Mouse (Mus musculus) cerebellum, postnatal 14 days (tissue): ENCODE results near the gene Afmid.
"Not testable (repeated sequence)": the region's sequence is repeated elsewhere in the genome, so short reads cannot be mapped to it uniquely, and the experiment has no call there.

Source experiments
- DNase-seq, 2 experiments: peaks; one replicate each; pipeline ENCODE4 v3.0.0; 2021; ENCODE audit warnings: mixed read lengths in 2 of 2

The Afmid gene

DNA sequence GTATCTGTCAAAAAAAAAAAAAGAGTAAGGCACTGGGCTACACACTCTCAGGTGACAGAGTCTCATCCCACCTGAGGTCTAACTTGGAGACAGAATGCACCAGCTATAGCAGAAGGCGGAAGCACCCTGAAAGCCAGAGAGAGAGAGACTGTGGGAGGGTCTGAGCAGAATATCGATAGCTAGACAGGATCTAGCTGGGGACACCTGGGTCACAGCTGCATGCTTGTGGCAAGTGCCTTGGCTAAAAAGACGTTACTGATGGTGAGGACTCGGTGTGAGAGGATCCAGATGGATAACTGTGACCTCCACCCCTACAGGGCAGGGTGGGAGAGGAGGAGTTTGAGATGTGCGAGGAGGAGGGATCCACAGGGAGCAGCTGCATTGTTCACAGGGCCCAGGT is 28.8 kb upstream of the Afmid start:
- DNase-seq = no peak

DNA sequence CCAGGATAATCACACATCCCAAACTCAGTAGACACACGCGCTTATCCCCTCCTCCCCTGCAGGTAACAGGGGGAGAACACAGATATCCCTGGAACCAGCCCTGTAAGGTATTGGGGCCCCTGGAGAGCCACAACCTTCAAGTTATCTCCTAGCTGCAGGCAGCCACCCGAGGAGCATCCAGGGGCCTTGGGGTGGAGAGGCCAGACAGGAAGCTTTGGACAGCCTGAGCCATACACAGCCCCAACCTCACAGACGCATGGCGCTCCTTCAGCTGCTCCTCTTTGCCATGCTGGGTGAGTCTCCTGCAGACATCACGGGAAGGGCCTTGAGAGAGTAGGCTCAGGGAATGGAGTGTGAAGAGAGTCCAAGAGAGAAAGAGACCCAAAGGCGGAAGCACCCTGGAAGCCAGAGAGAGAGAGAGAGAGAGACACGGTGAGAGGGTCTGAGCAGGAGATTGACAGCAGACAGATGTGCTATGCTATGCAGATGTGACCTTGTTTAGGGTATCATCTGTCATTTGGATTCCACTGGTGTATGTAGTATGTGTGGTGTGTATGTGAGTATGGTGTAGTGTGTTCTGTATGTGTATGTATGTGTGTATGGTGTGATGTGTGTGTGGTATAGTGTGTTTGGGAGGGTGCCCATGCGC is 28.1 kb upstream of the Afmid start, which contains the start of gene 6030468B19Rik:
Gene 6030468B19Rik (plus strand): TSS at position 150 of the 649 bp plus-strand sequence.
- no peak for DNase-seq

DNA sequence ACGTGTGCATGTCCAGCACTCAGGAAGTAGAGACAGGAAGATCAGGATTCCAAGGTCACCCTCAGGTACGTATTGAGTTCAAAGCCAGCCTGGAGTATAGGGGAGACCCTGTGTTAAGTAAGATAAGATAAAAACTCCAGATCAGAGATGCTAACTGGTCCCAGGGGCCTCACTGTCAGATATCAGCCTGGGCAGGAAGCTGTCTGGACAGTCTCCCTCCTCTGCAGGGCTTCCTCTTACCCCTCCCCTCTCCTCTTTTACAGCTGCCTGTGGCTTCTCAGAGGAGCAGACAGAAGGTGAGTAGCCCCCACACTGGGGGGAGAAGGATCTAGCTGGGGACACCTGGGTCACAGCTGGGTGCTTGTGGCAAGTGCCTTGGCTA is 27.6 kb upstream of the Afmid start:
- no peak for DNase-seq

DNA sequence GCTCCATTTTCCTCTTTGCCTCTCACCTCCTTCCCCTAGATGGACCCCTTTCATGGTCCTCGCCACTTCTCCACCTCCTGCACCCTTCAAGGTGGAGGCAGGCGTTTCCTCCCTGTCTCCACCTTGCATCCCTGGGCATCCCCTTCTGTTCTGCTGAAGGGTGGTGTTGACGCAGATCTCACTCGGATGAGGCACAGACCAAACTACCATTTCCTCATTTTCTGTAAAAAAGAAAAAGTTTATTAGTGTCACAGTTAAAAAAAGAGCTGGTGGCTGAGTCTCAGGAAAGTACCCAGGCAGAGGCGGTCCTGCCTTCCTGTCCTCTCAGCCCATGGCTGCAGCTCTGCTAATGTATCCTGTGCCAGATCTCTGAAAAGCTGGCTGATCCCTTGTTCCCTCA is 26.6 kb upstream of the Afmid start:
- DNase-seq = no peak

DNA sequence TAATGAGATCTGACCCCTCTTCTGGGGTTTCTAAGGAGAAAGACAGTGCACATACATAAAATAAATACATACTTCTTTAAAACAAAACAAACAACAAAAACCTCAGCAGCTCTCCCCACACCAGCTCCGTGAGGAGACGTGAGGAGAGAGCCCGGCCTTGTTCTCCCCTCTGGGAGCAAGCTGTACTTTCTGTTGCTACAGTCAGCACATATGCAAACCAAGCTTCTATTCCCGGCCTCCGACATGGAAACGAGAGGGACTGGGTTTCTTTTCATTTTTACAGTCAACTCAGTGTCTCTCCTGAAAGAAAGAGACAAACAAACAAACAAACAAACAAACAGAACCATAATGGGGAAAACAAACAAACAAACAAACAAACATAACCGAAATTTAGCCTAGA is 25.7 kb upstream of the Afmid start:
- DNase-seq = no peak

DNA sequence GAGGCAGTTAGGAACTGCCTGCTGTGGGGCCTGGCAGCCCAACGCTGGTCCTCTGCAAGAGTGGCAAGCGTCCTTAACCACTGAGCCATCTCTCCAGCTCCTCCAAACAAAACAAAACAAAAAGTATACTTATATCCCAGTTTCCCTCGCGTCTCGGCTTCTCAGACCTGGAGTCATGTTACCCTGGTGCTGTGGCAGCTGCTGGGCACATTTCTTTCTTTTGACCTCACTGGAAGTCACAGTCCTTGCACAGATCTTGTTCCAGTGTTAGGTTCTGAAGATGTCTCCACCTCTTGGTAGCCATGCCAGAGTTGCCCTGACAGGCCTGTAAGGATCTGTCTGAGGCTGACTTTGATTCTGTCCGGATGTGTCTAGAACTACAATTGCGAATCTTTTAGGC is 24.1 kb upstream of the Afmid start:
- DNase-seq = no peak

DNA sequence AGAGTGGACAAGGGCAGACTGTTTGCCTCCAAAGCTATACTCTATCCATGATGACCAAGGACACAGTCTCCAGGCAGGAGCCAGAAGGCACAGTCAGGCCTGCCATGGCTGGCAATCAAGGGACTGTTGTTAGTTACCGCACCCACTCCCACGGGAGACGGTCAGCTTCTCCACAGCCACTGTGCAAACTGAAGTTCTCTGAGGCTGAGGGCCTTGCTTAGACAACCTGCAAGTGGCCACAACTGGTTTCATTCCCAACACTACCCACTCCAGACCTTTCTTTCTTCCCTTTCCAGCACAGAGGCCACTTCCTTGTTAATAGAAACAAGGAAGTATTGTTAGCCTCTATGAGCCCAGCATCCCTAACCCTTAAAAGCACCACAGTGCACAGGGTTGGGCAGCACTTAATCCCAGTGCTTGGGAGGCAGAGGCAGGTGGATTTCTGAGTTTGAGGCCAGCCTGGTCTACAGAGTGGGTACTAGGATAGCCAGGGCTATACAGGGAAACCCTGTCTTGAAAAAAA is 22.5 kb upstream of the Afmid start:
- no peak for DNase-seq

DNA sequence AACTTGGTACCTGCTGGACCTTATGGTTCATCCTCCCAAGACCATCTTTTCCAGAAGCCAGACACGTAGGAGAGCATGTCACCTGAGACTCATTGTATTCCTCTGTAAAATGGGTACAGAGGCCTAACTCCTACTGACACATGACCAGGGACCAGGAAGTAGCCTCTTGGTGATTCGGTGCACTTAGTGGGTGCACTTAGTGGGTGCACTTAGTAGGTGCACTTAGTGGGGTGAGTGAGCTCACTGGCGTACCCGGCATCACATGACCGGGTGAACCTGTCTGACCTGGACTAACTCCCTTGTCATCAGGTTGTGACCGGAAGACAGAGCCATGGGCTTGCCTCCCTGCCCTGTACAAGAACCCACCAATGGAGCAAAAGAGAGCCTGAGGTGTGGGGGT is 18.9 kb upstream of the Afmid start:
- DNase-seq = no peak

DNA sequence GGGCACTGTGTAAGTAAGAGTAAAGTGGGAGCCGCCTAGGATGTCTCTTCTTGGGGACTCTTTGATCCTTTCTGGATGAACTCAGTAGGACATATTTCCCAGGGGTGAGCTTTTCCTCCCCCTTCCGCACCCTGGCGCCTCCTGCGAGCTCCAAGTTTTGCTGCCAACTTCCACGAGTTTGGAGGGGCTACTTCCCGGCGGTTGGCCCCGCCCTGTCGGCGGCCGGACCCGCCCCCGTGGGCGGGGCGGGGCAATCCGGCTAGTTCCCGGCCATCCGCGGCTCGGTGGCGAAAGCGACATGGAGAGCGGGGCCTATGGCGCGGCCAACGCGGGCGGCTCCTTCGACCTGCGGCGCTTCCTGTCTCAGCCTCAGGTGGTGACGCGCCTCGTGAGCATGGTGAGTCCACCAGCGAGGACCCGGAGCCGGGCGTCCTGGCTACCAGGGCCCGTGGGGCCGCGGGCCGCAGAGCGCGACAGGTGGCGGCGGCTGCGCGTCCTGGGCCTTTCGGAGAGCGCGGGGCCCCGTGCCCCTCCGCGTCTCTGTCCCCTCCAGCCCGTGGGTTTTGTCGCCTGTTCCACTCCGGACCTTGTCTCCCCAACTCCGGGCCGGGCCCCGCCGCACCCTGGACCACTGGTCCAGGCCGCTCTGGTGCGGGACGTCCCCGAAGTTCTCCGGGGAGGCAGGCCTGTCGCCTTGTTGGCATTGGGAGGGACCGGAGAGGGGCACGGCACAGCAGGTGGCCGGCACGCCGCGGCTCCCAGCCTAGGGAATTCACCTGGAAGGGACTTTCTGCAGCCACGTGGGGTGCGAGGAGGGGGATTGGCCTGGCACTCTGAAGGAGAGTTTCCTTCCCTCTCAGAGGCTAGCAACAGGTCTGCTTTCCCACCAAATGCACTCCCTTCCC is 16.1 kb upstream of the Afmid start, which contains the start of the genes Gm20708 and Syngr2:
Gene Gm20708 (plus strand): TSS at position 262 of the 905 bp plus-strand sequence.
Gene Syngr2 (plus strand): TSS at position 262 of the 905 bp plus-strand sequence.
- no peak for DNase-seq

DNA sequence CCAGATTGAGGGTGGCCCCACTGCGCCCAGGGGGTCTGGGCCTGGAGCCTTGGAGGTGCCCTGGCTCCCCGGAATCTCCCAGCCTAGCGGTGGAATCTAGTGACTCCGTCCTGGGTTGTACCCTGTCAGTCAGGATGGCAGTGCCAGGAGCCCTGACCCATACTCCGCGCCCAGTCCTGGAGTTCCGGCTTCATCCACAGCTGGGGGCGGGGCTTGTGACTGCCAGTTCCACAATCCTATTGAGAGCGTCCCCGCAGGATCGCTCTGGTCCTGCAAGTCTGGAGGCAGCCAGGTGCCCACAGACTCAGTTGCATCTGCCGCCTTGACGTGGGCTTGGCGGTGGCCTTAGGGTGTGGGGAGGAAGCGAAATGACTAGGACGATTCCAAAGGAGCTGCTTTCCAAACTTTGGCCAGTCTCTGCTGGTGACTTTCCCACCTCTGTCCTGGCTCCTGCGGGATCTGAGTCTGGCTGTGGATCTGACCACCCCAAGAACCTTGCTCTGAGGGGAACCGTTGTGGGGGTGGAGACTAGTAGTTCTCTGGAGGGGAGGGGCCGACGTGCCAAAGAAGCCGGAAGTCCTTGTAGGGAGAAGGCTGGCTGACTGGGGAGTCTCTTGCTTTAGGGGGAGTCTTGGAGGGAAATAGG is 15.2 kb upstream of the Afmid start:
- DNase-seq = peak; percentile 54 to 78

DNA sequence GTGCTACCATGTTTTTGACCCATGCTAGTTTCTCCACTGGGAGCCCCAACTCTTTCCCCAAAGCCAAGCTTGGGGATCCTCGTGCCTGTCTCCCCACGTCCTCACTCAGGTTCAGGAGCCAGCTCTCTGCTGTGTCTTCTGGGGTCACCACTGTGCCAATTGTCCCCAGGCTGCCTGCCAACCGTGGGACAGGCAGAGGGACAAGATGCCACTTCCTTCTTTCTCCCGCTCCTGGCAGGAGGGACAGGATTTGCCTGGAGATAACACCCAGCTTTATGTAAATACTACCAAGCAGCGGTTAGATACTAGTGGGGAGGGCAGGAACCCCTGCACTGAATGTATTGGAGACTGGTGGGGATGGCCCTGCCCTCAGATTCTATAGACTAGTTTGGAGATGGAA is 11.9 kb upstream of the Afmid start:
- no peak for DNase-seq

DNA sequence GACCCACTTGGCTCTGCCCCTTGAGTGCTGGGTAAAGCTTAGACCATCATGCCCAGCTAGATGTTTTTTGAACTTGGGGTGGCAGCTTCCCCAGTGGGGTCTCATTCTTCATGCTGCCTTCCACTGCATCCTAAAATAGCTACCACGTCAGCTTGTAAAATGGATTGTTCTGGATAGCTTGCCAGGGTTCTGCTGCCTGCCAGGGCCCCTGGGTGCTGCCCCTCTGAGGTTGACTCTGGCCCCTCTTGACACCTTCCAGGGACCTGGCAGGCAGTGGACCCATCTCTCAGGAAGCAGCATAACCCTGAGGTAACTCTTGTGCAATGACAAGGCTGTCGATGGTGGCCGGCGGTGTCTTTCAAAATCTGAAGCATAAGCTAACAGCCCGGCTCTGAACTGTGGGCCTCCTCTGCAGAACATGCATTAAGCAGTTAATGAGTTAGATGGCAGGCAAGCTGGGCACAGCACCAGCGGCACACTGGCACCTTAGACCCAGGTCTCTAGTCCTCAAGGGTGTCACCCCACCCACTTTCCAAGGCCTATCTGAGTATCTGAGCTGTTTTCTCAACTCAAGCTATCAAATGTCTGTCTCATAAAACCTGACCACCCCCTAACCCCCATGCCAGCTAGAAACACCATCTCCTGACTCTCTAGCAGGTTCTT is 10.9 kb upstream of the Afmid start:
- no peak for DNase-seq

DNA sequence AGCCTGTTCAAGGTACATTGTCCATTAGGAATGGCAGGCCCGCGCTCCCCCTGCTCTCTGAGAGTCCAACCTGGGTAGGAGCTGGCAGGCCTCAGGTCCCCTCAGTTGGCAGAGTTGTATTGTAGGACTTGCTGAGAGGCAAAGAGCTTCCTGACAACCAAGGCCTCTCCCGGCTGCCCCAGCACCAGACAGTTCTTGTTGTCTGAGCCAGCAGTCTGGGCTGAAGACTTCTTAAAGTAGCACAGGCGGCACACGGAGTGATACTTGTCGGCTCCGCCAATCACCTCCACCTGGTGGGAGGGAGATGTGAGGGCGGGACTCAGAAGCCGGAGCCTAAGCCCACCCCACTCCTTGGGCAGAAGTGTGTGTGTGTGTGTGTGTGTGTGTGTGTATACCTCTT is 9.9 kb upstream of the Afmid start:
- DNase-seq = not testable (repeated sequence)

DNA sequence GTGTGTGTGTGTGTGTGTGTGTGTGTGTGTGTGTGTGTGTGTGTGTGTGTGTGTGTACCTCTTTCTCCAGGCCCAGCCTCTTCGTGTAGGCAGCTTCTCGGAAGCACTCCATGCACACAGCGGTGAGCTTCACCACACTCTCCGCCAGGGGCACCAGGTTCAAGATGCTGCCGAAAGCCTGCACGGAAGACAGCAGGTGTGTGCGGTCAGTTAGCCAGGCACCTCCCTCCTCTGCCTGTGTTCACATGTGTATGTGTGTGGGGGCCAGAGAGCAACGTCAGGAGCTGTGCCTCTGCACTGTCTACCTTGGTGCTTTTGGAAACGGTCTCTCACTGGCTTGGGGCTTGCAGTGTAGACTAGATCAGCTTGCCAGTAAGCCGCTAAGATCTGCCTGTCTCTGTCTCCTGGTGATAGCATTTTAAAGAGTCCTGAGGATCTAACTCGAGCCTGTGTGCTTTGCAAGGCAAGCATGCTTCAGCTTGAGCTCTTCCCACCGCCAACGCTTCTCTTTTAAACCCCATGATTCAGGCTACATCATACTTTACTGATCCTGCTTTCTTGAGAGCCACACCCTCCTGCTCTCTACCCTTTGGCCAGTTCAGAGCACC is 9.2 kb upstream of the Afmid start:
- DNase-seq = no peak

DNA sequence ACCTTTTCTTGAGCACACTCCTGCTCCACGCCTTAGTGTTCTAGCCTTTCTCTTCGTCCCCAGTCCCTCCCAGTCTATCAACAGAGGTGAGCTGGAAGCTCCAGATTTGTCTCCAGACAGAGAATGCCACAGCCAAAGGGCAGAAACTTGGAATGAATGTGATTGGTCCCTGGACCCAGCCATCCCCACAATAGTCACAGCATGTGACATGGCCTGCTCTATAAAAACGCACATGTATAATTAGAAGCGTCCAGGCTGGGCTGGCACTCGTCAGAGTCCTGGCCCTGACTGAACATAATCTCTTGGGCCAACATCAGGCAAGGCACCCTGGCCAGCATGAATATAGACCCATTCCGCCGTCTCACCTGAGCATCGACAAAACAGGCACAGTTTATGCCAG is 6.6 kb upstream of the Afmid start:
- peak in 1 of 2 experiments; percentile 38 for DNase-seq

DNA sequence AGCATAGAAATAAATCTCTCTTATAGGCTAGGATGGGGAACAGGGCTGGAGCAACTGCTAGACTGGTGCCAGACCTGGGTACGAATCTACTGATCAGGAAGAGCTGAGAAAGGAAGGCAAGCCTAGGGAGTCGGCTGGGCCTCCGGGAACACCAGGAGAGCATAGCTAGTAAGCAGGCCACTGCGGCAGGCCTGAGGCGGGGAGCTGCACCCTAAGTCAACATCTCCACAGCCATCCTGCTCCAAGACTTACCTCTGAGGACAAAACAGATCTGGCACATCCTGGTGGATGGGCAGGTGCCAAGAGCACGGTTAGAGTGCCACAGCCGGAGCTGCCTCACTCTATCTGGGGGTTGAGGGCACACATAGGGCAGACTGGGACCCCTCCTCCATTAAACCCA is 5.6 kb upstream of the Afmid start:
- no peak for DNase-seq

DNA sequence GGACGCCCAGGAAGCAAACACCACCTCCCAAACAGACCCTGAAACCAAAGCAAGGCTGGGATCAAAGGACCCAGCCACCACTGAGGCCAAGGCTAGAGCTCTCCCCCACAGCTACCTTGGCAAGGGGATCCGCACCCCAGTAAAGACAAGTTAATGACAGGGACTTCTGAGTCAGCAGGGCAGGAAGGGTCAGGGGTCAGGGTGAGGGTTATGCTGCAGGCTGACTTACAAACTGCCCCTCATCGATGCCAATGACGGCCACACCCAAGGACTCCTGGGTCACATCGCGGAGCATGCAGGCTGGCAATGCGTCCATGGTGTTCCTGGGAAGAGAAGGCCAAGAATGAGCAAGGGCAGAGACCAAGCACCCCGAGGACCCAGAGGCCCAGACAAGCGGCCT is 3.9 kb upstream of the Afmid start:
- DNase-seq = no peak

DNA sequence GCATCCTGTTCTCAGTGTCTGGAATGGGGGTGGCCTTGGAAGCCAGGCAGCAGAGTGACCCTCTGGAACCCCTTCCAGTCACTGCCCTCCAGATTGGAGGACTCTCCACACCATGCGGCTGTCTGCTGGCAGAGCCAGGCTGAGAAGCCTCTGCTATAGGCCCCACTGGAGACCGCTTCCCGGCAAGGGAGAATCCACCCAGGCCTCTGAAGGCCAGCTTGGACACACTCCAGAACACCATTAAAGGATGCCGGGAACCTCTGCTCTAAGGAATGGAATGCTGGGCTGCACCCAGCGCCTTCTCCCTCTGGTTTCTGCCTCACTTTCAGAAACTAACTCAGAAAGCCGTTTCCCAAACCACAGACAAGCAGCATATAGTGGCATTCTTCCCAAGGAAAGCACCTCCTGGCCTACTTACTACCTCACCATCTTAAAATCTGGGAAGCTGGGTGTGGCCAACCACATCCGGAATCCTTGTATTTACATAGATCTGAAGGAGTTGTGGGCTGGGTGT is 2.9 kb upstream of the Afmid start:
- no peak for DNase-seq

DNA sequence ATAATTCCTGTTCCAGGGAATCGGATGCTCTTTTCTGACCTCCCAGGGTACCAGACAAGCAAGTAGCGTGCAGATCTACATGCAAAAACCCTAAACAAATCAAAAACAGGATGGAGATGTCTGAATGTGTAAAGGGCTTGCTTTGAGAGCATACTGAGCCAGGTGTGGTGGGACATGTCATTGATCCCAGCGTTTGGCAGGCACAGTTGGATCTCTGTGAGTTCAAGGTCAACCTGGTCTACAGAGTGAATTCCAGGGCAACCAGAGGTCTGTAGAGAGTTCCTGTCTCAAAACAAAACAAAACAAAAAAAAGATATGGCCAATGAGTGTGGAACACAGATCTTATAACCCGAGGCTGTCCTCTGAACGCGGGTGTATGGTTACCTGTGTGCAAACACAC is 2.3 kb upstream of the Afmid start:
- no peak for DNase-seq

DNA sequence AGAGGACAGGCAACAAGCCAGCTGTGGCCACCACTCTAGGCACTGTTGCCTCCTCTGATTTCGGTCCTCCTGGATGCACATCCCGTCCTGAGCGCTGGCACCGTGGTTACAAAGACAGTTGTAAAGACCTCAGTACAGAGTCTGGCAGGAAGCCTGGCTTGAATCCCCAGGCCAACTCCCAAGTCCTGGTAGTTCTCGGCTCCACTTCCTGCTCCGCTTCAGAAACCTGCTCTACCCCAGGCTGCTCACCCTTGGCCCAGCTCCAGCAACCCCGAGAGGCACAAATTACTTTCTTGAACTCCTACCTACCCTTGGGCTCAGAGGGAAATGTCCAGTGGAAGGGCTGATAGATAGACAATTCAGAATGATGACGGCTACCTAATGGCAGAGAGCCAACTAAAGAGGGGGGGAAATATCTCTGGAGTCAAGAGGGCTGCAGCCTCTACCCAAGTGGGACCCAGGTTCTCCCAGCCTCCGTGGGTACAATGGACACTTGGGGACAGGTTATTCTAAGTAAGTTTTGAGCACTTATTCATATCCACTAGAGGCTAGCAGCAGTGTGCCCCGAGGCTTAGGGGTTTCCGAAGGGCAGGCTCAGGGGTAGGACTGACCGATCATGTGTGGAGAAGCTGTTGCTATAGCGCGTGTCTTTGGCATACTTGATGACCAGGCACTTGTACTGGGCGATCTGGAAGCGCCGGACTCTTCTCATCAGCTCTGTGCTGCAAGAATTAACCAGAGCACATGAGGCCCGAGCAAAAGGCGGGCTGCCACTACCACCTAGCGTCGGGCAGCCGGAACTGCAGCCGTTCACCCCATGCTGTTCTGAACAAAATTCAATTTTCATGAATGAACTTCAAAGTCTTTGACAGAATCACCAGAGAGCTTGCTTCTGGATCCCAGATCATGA is 1.4 kb upstream of the Afmid start:
- DNase-seq = peak; percentile 86

DNA sequence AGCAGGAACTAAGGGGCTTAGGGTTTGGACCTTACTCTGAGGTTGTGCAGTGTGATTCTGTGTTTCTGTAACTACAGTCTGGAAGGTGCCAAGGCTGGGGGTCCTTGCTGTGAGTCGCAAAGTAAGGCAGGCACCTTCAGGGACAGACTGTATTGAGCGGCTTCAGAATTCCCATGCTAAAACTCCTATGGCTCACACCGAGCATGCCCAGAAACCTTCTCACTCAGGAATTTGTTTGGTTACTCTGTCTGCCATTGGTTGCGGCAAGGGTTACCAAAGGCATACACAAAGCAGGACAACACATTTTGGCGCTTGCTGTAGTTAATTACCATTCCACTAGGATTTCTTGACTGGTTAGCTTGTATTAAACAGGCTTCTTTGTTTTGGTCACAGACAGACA is 440 bp downstream of the Afmid start:
- DNase-seq = no peak
